Mouse (Mus musculus): Measurements from ENCODE around the gene Atp8a1. TPM values are rescaled to one million over a fixed set of nuclear protein-coding genes. Genes with fewer than 3 reads are reported as not detected.
A peak's percentile ranks its signal among the peaks of the same experiment; 100 is the strongest.

Gene Atp8a1
- polyA plus RNA-seq, 1 experiment from 2014 or later: 21.3 TPM

GRCm38 (mm10) chr5:67650021-67650420 is 197.2 kb downstream of the Atp8a1 start:
- Histone ChIP-seq H3K4me3 (no peak overlapping the region), H3K27ac (replicated peaks) (no peak overlapping the region), H3K27me3 (ENCODE audit: low read depth, poor library complexity, severe bottlenecking) (peaks cover 100% of the 10 kb centered on the region), H3K4me1 (peaks cover 6% of the 10 kb centered on the region), H3K36me3 (peaks cover 54% of the 10 kb centered on the region), H3K9me3 (replicated peaks) (no peaks in the 10 kb centered on the region)
- no peak for DNase-seq (ENCODE audit: low spot score)
- WGBS: 94% methylated on average over 5 of the region's 5 CpGs

- Histone ChIP-seq H3K27ac (replicated peaks) (no peak overlapping the region), H3K27me3 (ENCODE audit: low read depth, poor library complexity, severe bottlenecking) (peaks cover 100% of the 10 kb centered on the region), H3K36me3 (peaks cover 62% of the 10 kb centered on the region), H3K4me3 (no peak overlapping the region), H3K9me3 (replicated peaks) (no peaks in the 10 kb centered on the region), H3K4me1 (no peaks in the 10 kb centered on the region)
- DNase-seq (ENCODE audit: low spot score): no peak
- WGBS: 92% methylated on average over 4 of the region's 4 CpGs
Observed at GRCm38 (mm10) chr5:67649156-67649555, 198.1 kb downstream of the Atp8a1 start.

DNA sequence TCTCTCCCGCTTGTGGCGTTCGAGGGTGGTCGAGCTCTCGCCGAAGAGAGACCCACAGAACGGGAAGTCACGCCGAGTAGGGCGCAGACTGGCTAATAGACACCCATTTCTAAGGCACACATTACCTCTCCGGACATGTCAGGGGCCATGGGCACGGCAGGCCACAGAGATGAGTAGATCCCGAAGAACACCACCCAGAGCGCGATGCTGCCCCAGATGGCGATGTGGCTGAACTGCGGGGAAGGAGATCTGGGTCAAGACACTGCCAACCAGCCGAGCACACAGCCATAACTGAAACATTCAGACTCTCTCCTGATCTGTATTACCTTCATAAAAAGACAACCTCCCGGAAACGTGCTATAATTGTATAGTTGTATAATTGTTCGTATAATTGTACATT is 199.7 kb downstream of the Atp8a1 start:
- Histone ChIP-seq H3K4me3 (no peak overlapping the region), H3K27me3 (ENCODE audit: low read depth, poor library complexity, severe bottlenecking) (peaks cover 100% of the 10 kb centered on the region), H3K4me1 (no peaks in the 10 kb centered on the region), H3K36me3 (peaks cover 63% of the 10 kb centered on the region), H3K9me3 (replicated peaks) (no peaks in the 10 kb centered on the region), H3K27ac (replicated peaks) (no peak overlapping the region)
- WGBS: 77% methylated on average over 21 of the region's 21 CpGs
- peak; percentile 43 for DNase-seq (ENCODE audit: low spot score)

GRCm38 (mm10) chr5:67646756-67647529 is 200.3 kb downstream of the Atp8a1 start:
- 92% methylated on average over 20 of the region's 20 CpGs for WGBS
- Histone ChIP-seq H3K36me3 (peaks cover 63% of the 10 kb centered on the region), H3K27ac (replicated peaks) (no peak overlapping the region), H3K27me3 (ENCODE audit: low read depth, poor library complexity, severe bottlenecking) (peaks cover 100% of the 10 kb centered on the region), H3K9me3 (replicated peaks) (no peaks in the 10 kb centered on the region), H3K4me3 (no peak overlapping the region), H3K4me1 (no peaks in the 10 kb centered on the region)
- DNase-seq (ENCODE audit: low spot score): no peak

- Histone ChIP-seq H3K9me3 (replicated peaks) (no peaks in the 10 kb centered on the region), H3K27me3 (ENCODE audit: low read depth, poor library complexity, severe bottlenecking) (peaks cover 98% of the 10 kb centered on the region), H3K4me3 (no peak overlapping the region), H3K36me3 (peaks cover 49% of the 10 kb centered on the region), H3K27ac (replicated peaks) (no peak overlapping the region), H3K4me1 (no peaks in the 10 kb centered on the region; the same call in 1 of the 2 replicates)
- 87% methylated on average over 5 of the region's 5 CpGs for WGBS
- peak; percentile 6 for DNase-seq (ENCODE audit: low spot score)
Observed at GRCm38 (mm10) chr5:67643537-67644255, 203.5 kb downstream of the Atp8a1 start.

- no peaks in the 10 kb centered on the region for H3K9me3 ChIP-seq (replicated peaks)
- no peaks in the 10 kb centered on the region; the same call in 1 of the 2 replicates for H3K4me1 ChIP-seq
- no peak overlapping the region for H3K27ac ChIP-seq (replicated peaks)
- H3K4me3 ChIP-seq: no peak overlapping the region
- H3K27me3 ChIP-seq (ENCODE audit: low read depth, poor library complexity, severe bottlenecking): peaks cover 98% of the 10 kb centered on the region
- 82% methylated on average over 8 of the region's 8 CpGs for WGBS
- peak; percentile 2 for DNase-seq (ENCODE audit: low spot score)
- H3K36me3 ChIP-seq: peaks cover 39% of the 10 kb centered on the region
Observed at GRCm38 (mm10) chr5:67641406-67642120, 205.7 kb downstream of the Atp8a1 start.

- Histone ChIP-seq H3K27ac (replicated peaks) (no peak overlapping the region), H3K4me3 (no peak overlapping the region), H3K27me3 (ENCODE audit: low read depth, poor library complexity, severe bottlenecking) (peaks cover 98% of the 10 kb centered on the region), H3K9me3 (replicated peaks) (no peaks in the 10 kb centered on the region), H3K4me1 (no peaks in the 10 kb centered on the region; the same call in 1 of the 2 replicates), H3K36me3 (peaks cover 34% of the 10 kb centered on the region)
- DNase-seq (ENCODE audit: low spot score): peak; percentile 11
- 90% methylated on average over 8 of the region's 8 CpGs for WGBS
Observed at GRCm38 (mm10) chr5:67640596-67641312, 206.5 kb downstream of the Atp8a1 start.

DNA sequence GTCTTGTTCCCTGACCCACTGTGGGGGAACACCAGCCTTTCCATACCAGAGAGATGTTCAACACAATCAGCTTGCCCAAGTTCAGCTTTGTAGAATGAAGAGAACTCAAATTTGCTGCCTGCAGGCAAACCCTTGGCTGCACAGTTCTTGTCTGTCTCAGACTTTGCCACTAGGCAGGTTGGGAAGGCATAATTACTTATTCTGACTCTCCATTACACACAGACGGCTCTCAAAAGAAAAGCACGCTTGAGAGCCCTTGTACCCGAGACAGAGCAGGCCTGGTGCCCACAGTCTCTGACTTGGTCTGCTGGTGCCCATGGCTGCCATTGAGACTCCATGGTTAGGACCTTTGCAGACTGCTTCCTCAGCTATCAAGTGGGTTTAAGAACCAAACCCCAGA is 212.9 kb downstream of the Atp8a1 start:
- Histone ChIP-seq H3K36me3 (peaks cover 16% of the 10 kb centered on the region; the same call in 1 of the 2 replicates), H3K27me3 (ENCODE audit: low read depth, poor library complexity, severe bottlenecking) (peaks cover 76% of the 10 kb centered on the region), H3K4me1 (peaks cover 32% of the 10 kb centered on the region), H3K9me3 (replicated peaks) (no peaks in the 10 kb centered on the region), H3K27ac (replicated peaks) (peak overlapping the region; percentile 85), H3K4me3 (peak overlapping the region; percentile 37; the same call in 1 of the 2 replicates)
- 16% methylated on average over 3 of the region's 3 CpGs for WGBS
- DNase-seq (ENCODE audit: low spot score): no peak

GRCm38 (mm10) chr5:67633831-67634268 is 213.4 kb downstream of the Atp8a1 start:
- Histone ChIP-seq H3K4me1 (peaks cover 37% of the 10 kb centered on the region), H3K27me3 (ENCODE audit: low read depth, poor library complexity, severe bottlenecking) (peaks cover 76% of the 10 kb centered on the region), H3K9me3 (replicated peaks) (no peaks in the 10 kb centered on the region), H3K27ac (replicated peaks) (peak overlapping the region; percentile 85), H3K36me3 (peaks cover 12% of the 10 kb centered on the region; the same call in 1 of the 2 replicates), H3K4me3 (peak overlapping the region; percentile 37)
- DNase-seq (ENCODE audit: low spot score): peak; percentile 70
- WGBS: 5% methylated on average over 10 of the region's 10 CpGs

DNA sequence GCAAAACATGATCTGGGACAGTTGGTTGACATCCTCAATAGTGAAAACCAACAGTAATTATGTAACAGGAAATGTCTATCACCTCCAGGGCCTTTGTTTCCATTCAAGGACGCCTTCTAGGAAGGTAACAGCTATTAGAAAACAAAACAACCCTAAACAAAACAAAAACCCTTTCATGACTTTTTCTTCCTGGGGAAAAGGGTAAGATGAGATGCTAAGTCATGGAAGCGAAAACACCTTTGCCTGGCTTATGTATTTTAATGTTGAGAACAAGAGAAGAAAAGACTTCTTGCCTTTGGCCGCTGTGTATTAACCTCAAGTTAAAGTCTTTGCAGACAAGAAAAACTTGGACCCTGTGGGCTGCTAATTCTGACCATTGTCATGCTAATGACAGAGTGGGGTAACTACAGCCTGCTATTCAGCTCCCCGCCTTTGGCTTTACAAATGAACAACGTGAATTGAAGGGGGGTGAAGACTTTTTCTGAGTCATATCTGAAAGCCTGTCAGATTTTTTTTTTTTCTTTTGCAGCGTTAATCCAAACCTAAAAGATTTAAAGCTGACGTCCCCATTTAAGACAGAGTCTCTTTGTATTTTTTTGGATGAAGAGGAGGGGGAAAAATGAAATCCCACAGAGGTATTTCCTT is 214.0 kb downstream of the Atp8a1 start:
- Histone ChIP-seq H3K4me3 (peak overlapping the region; percentile 37), H3K36me3 (peaks cover 10% of the 10 kb centered on the region), H3K27ac (replicated peaks) (peak overlapping the region; percentile 85), H3K4me1 (peaks cover 43% of the 10 kb centered on the region), H3K27me3 (ENCODE audit: low read depth, poor library complexity, severe bottlenecking) (peaks cover 76% of the 10 kb centered on the region), H3K9me3 (replicated peaks) (no peaks in the 10 kb centered on the region)
- 6% methylated on average over 7 of the region's 7 CpGs for WGBS
- peak; percentile 28 for DNase-seq (ENCODE audit: low spot score)

GRCm38 (mm10) chr5:67631261-67631660 is 216.0 kb downstream of the Atp8a1 start:
- no peak overlapping the region for H3K4me3 ChIP-seq
- no peak overlapping the region for H3K27ac ChIP-seq (replicated peaks)
- H3K4me1 ChIP-seq: peaks cover 52% of the 10 kb centered on the region
- peaks cover 76% of the 10 kb centered on the region for H3K27me3 ChIP-seq (ENCODE audit: low read depth, poor library complexity, severe bottlenecking)
- peak; percentile 9 for DNase-seq (ENCODE audit: low spot score)
- WGBS: 93% methylated on average over 12 of the region's 12 CpGs
- H3K36me3 ChIP-seq: no peaks in the 10 kb centered on the region; the same call in 1 of the 2 replicates
- no peaks in the 10 kb centered on the region for H3K9me3 ChIP-seq (replicated peaks)
